Mouse (Mus musculus): ENCODE measurements around the gene Alox5.

GRCm38 (mm10) chr6:116386506-116386905 is 74.5 kb downstream of the Alox5 start:
- TF ChIP-seq CTCF (IDR thresholded peaks at IDR 0.05; ENCODE audit: borderline replicate concordance, extremely low read depth, insufficient read depth, insufficient read length) (no peak), POLR2A (IDR thresholded peaks at IDR 0.05; ENCODE audit: borderline replicate concordance, extremely low read depth, insufficient read depth, insufficient read length, poor library complexity, severe bottlenecking) (no peak)
